Mouse (Mus musculus) ES-E14 (cell line): ENCODE measurements at regions not wholly inside any gene's neighbourhood (a gene's known extent, or its start where the extent isn't known, plus 50 kb on each side); places are given as distances from the start of the nearest gene placed in this dataset.

ENCODE experiments used
- HCFC1 ChIP-seq: IDR thresholded peaks from 2 replicates; pipeline ENCODE4 v1.6.1; 2012; ENCODE audit warnings: low read length, inconsistent platforms, borderline replicate concordance; ENCODE audit not compliant: insufficient read depth
- MAFK ChIP-seq: IDR thresholded peaks from 2 replicates; pipeline ENCODE4 v1.6.1; 2014; ENCODE audit warnings: mild to moderate bottlenecking, low read depth, low read length, inconsistent platforms; ENCODE audit not compliant: insufficient read depth
- ZC3H11A ChIP-seq: IDR thresholded peaks from 2 replicates; pipeline ENCODE4 v1.6.1; 2012; ENCODE audit warnings: low read depth, mild to moderate bottlenecking, inconsistent platforms, low read length, borderline replicate concordance

- no peak for TF ChIP-seq HCFC1
- no peak for TF ChIP-seq ZC3H11A
- TF ChIP-seq MAFK: no peak
These were observed 251.8 kb upstream of the Trpc7 start for GRCm38 (mm10) chr13:57147623-57148022.
